Mouse (Mus musculus) C2C12 (cell line): ENCODE results near the gene Pde3b. TPM values are rescaled to one million over a fixed set of nuclear protein-coding genes. Genes with fewer than 3 reads are reported as not detected.

ENCODE experiments used
- H3K27me3 ChIP-seq: one replicate; pipeline ENCODE4 v1.6.1; 2011; ENCODE audit not compliant: control insufficient read depth, insufficient read depth, insufficient read length
- H3K36me3 ChIP-seq: one replicate; pipeline ENCODE4 v1.6.1; 2011; ENCODE audit not compliant: control insufficient read depth, insufficient read depth
- H3K4me3 ChIP-seq: one replicate; pipeline ENCODE4 v1.5.1; 2011; ENCODE audit warnings: mild to moderate bottlenecking, control low read depth; ENCODE audit not compliant: poor library complexity, insufficient read depth, severe bottlenecking
- H3K79me2 ChIP-seq: one replicate; pipeline ENCODE4 v1.6.1; 2011; ENCODE audit not compliant: control insufficient read depth, insufficient read depth
- H3K79me3 ChIP-seq: one replicate; pipeline ENCODE4 v1.6.1; 2011; ENCODE audit warnings: low read depth, control low read depth
- H3ac ChIP-seq: one replicate; pipeline ENCODE3; 2011; ENCODE audit warnings: low read depth; ENCODE audit not compliant: control insufficient read depth, insufficient read length
- CEBPB ChIP-seq: IDR thresholded peaks from one replicate; pipeline ENCODE4 v1.6.1; 2011; ENCODE audit warnings: low read depth, mild to moderate bottlenecking, control low read depth, moderate library complexity
- CTCF ChIP-seq: IDR thresholded peaks from one replicate; pipeline ENCODE4 v1.5.1; 2011; ENCODE audit not compliant: control insufficient read depth, insufficient read depth, insufficient read length
- FOSL1 ChIP-seq: IDR thresholded peaks from one replicate; pipeline ENCODE4 v1.8.0; 2011; ENCODE audit warnings: mild to moderate bottlenecking, low read length; ENCODE audit not compliant: poor library complexity, insufficient read depth, severe bottlenecking
- MAX ChIP-seq: IDR thresholded peaks from one replicate; pipeline ENCODE4 v1.6.1; 2011; ENCODE audit warnings: mild to moderate bottlenecking, control low read depth
- MYOD1 ChIP-seq: IDR thresholded peaks from one replicate; pipeline ENCODE4 v1.6.1; 2011; ENCODE audit warnings: low read depth; ENCODE audit not compliant: control insufficient read depth, insufficient read length
- MYOG ChIP-seq: IDR thresholded peaks from one replicate; pipeline ENCODE4 v1.6.1; 2011; ENCODE audit not compliant: control insufficient read depth, insufficient read length; ENCODE audit errors: extremely low read depth
- USF1 ChIP-seq: IDR thresholded peaks from one replicate; pipeline ENCODE4 v1.6.1; 2011; ENCODE audit warnings: low read depth, mild to moderate bottlenecking, control low read depth, moderate library complexity
- polyA plus RNA-seq: library from polyadenylated mRNA; unstranded; fragments of >200 nt; fragmentation: generic; extraction: Trizol; gene quantifications from one replicate; pipeline ENCODE4 v1.2.1, GENCODE M21; 2012; ENCODE audit warnings: missing spikeins

Gene Pde3b
- polyA plus RNA-seq, 1 experiment = 2.1 TPM

- Histone ChIP-seq H3K36me3 (no peaks in the 10 kb centered on the region), H3K79me3 (no peaks in the 10 kb centered on the region), H3K27me3 (no peaks in the 10 kb centered on the region), H3K79me2 (no peaks in the 10 kb centered on the region), H3K4me3 (no peak overlapping the region), H3ac (no peak overlapping the region)
- TF ChIP-seq USF1 (no peak), CTCF (no peak), FOSL1 (no peak), MYOD1 (no peak), MYOG (no peak), CEBPB (no peak), MAX (no peak)
These were observed 5.8 kb downstream of the Pde3b start for GRCm38 (mm10) chr7:114420918-114421317.

GRCm38 (mm10) chr7:114422224-114422623 is 7.1 kb downstream of the Pde3b start:
- TF ChIP-seq USF1 (no peak), MAX (no peak), CTCF (no peak), FOSL1 (no peak), MYOD1 (no peak), MYOG (no peak), CEBPB (no peak)
- H3K27me3 ChIP-seq = no peaks in the 10 kb centered on the region
- no peaks in the 10 kb centered on the region for H3K79me2 ChIP-seq
- H3K79me3 ChIP-seq = no peaks in the 10 kb centered on the region
- no peaks in the 10 kb centered on the region for H3K36me3 ChIP-seq
- no peak overlapping the region for H3K4me3 ChIP-seq
- no peak overlapping the region for H3ac ChIP-seq

GRCm38 (mm10) chr7:114429768-114430167 is 14.7 kb downstream of the Pde3b start:
- Histone ChIP-seq H3ac (no peak overlapping the region), H3K79me3 (peaks cover 1% of the 10 kb centered on the region), H3K36me3 (no peaks in the 10 kb centered on the region), H3K27me3 (no peaks in the 10 kb centered on the region), H3K79me2 (no peaks in the 10 kb centered on the region), H3K4me3 (no peak overlapping the region)
- TF ChIP-seq MYOD1 (no peak), USF1 (no peak), MYOG (no peak), CTCF (no peak)

- no peaks in the 10 kb centered on the region for H3K36me3 ChIP-seq
- H3K4me3 ChIP-seq = no peak overlapping the region
- no peaks in the 10 kb centered on the region for H3K27me3 ChIP-seq
- peak; percentile 82 for TF ChIP-seq CEBPB
- no peak for TF ChIP-seq MAX
- peaks cover 1% of the 10 kb centered on the region for H3K79me3 ChIP-seq
- H3K79me2 ChIP-seq = no peaks in the 10 kb centered on the region
- H3ac ChIP-seq = no peak overlapping the region
These were observed 16.9 kb downstream of the Pde3b start for GRCm38 (mm10) chr7:114431966-114432365.

- Histone ChIP-seq H3K79me2 (no peaks in the 10 kb centered on the region), H3K79me3 (no peaks in the 10 kb centered on the region), H3K36me3 (no peaks in the 10 kb centered on the region), H3ac (no peak overlapping the region), H3K4me3 (no peak overlapping the region), H3K27me3 (no peaks in the 10 kb centered on the region)
- no peak for TF ChIP-seq FOSL1
- no peak for TF ChIP-seq CTCF
- TF ChIP-seq MYOG = no peak
- no peak for TF ChIP-seq MYOD1
These were observed 24.6 kb downstream of the Pde3b start for GRCm38 (mm10) chr7:114439726-114440125.

GRCm38 (mm10) chr7:114440494-114440893 is 25.4 kb downstream of the Pde3b start:
- Histone ChIP-seq H3K79me3 (no peaks in the 10 kb centered on the region), H3K4me3 (no peak overlapping the region), H3K36me3 (no peaks in the 10 kb centered on the region), H3K27me3 (no peaks in the 10 kb centered on the region), H3K79me2 (no peaks in the 10 kb centered on the region), H3ac (no peak overlapping the region)
- TF ChIP-seq MAX = no peak
- no peak for TF ChIP-seq CEBPB
- TF ChIP-seq MYOG = no peak
- no peak for TF ChIP-seq MYOD1
- no peak for TF ChIP-seq CTCF
- no peak for TF ChIP-seq USF1
- no peak for TF ChIP-seq FOSL1

GRCm38 (mm10) chr7:114452876-114453275 is 37.8 kb downstream of the Pde3b start:
- no peaks in the 10 kb centered on the region for H3K79me2 ChIP-seq

More at GRCm38 (mm10) chr7:114452876-114453275, 37.8 kb downstream of the Pde3b start:
- Histone ChIP-seq H3K27me3 (no peaks in the 10 kb centered on the region), H3K4me3 (no peak overlapping the region), H3K79me3 (no peaks in the 10 kb centered on the region), H3ac (no peak overlapping the region), H3K36me3 (no peaks in the 10 kb centered on the region)
- TF ChIP-seq FOSL1 = no peak
- no peak for TF ChIP-seq MYOG
- no peak for TF ChIP-seq MAX
- no peak for TF ChIP-seq CTCF
- TF ChIP-seq CEBPB = no peak
- TF ChIP-seq USF1 = no peak
- TF ChIP-seq MYOD1 = no peak
